Mouse (Mus musculus) liver, postnatal 0 days (tissue): ENCODE data around the gene Hikeshi. TPM values are rescaled to one million over a fixed set of nuclear protein-coding genes. Genes with fewer than 3 reads are reported as not detected.

Source experiments
- ATAC-seq: fragments of 200-750 bp; cut with Nextera tagmentation; 2 replicates; pipeline ENCODE4 v1.8.0; 2017; ENCODE audit warnings: mild to moderate bottlenecking, moderate library complexity
- DNase-seq: peaks from one replicate; pipeline ENCODE4 v3.0.0-alpha.2; 2016
- H3K27ac ChIP-seq: fragments of 300-500 bp; sonication (generic); 2 replicates; pipeline ENCODE4 v1.5.1; 2014; ENCODE audit warnings: antibody characterized with exemption, moderate library complexity, mild to moderate bottlenecking, low read depth
- H3K27me3 ChIP-seq: fragments of 300-500 bp; sonication (generic); 2 replicates; pipeline ENCODE4 v1.6.1; 2014; ENCODE audit warnings: low read length, control low read depth, mixed read lengths; ENCODE audit not compliant: insufficient read depth
- H3K36me3 ChIP-seq: fragments of 300-500 bp; sonication (generic); replicated peaks from 2 replicates; pipeline ENCODE4 v1.6.1; 2014; ENCODE audit warnings: mild to moderate bottlenecking, control low read depth, low read length, moderate library complexity, mixed read lengths; ENCODE audit not compliant: insufficient read depth
- H3K4me1 ChIP-seq: fragments of 300-500 bp; sonication (generic); 2 replicates; pipeline ENCODE4 v1.6.1; 2014; ENCODE audit warnings: antibody characterized with exemption, mild to moderate bottlenecking, control low read depth; ENCODE audit not compliant: insufficient read depth
- H3K4me2 ChIP-seq: fragments of 300-500 bp; sonication (generic); 2 replicates; pipeline ENCODE4 v1.6.1; 2014; ENCODE audit warnings: low read depth, mild to moderate bottlenecking, low read length, moderate library complexity, mixed read lengths
- H3K4me3 ChIP-seq: fragments of 300-500 bp; sonication (generic); 2 replicates; pipeline ENCODE4 v1.5.1; 2014; ENCODE audit warnings: low read depth, low read length
- H3K9ac ChIP-seq: fragments of 300-500 bp; sonication (generic); replicated peaks from 2 replicates; pipeline ENCODE4 v1.6.1; 2014; ENCODE audit warnings: mild to moderate bottlenecking, moderate library complexity
- H3K9me3 ChIP-seq: fragments of 300-500 bp; sonication (generic); 2 replicates; pipeline ENCODE4 v1.6.1; 2016; ENCODE audit warnings: mild to moderate bottlenecking, control low read depth, low read length, mixed read lengths
- CTCF ChIP-seq: sonication (generic); IDR thresholded peaks from 2 replicates; pipeline ENCODE4 v1.5.1; 2016; ENCODE audit warnings: antibody characterized with exemption, low read depth
- EP300 ChIP-seq: IDR thresholded peaks from 2 replicates; pipeline ENCODE4 v1.6.1; 2016; ENCODE audit warnings: antibody characterized with exemption, low read depth, mild to moderate bottlenecking
- WGBS: fragments of 180-500 bp; shearing (Covaris S2); extraction: QIAGEN DNeasy Blood & Tissue Kit; methylation state at CpG from one replicate; pipeline ENCODE4 v1.1.7; 2014; ENCODE audit not compliant: insufficient replicate concordance; 5-methylcytosine and 5-hydroxymethylcytosine counted together
- polyA plus RNA-seq: library from polyadenylated mRNA; unstranded; fragments of >200 nt; fragmentation: Nextera tagmentation; extraction: Ambion mirVana; gene quantifications from 2 replicates; pipeline ENCODE4 v1.2.1, GENCODE M21; 2015

The Hikeshi gene
- polyA plus RNA-seq, 1 experiment from 2014 or later, result 41.3 TPM

- H3K9ac ChIP-seq, result no peak overlapping the region
- no peaks in the 10 kb centered on the region for H3K4me1 ChIP-seq
- H3K27ac ChIP-seq, result no peak overlapping the region
- H3K4me3 ChIP-seq, result no peak overlapping the region
- no peaks in the 10 kb centered on the region for H3K27me3 ChIP-seq
- no peaks in the 10 kb centered on the region for H3K9me3 ChIP-seq
- WGBS, result 75% methylated on average over 5 of the region's 5 CpGs
- TF ChIP-seq EP300 (no peak), CTCF (no peak)
- H3K36me3 ChIP-seq, result no peaks in the 10 kb centered on the region
- H3K4me2 ChIP-seq, result no peak overlapping the region
- no peak for ATAC-seq
- no peak for DNase-seq
Observed at GRCm38 (mm10) chr7:89891412-89891811, 49.6 kb downstream of the Hikeshi start.

GRCm38 (mm10) chr7:89884551-89884950 lies 56.5 kb downstream of the Hikeshi start:
- no peak overlapping the region for H3K4me2 ChIP-seq
- no peaks in the 10 kb centered on the region for H3K27me3 ChIP-seq
- TF ChIP-seq CTCF (no peak), EP300 (no peak)
- no peak overlapping the region for H3K9ac ChIP-seq
- H3K27ac ChIP-seq, result no peak overlapping the region
- DNase-seq (no peak), ATAC-seq (no peak)
- no peak overlapping the region for H3K4me3 ChIP-seq
- 56% methylated on average over 3 of the region's 3 CpGs for WGBS
- H3K4me1 ChIP-seq, result no peaks in the 10 kb centered on the region
- no peaks in the 10 kb centered on the region for H3K36me3 ChIP-seq
- no peaks in the 10 kb centered on the region for H3K9me3 ChIP-seq

GRCm38 (mm10) chr7:89879686-89880085 lies 61.3 kb downstream of the Hikeshi start:
- Histone ChIP-seq H3K4me1 (no peaks in the 10 kb centered on the region), H3K27me3 (no peaks in the 10 kb centered on the region), H3K36me3 (no peaks in the 10 kb centered on the region), H3K4me2 (no peak overlapping the region), H3K4me3 (no peak overlapping the region), H3K9me3 (no peaks in the 10 kb centered on the region), H3K9ac (no peak overlapping the region), H3K27ac (no peak overlapping the region)
- no peak for TF ChIP-seq CTCF
- no peak for TF ChIP-seq EP300
- 75% methylated on average over 1 of the region's 1 CpGs for WGBS
- ATAC-seq, result no peak
- DNase-seq, result no peak

Other genes starting within 250 kb of the Hikeshi start
- gene Ccdc81, start 37.6 kb downstream of the Hikeshi start, polyA plus RNA-seq, result not detected in 2 replicates
- gene Eed, start 39.8 kb upstream of the Hikeshi start, polyA plus RNA-seq, result 22.3 and 28.3 TPM in 2 replicates
- gene Picalm, start 189.0 kb upstream of the Hikeshi start, polyA plus RNA-seq, result 29.9 and 30.6 TPM in 2 replicates